Mouse (Mus musculus): ENCODE measurements at regions not wholly inside any gene's neighbourhood (a gene's known extent, or its start where the extent isn't known, plus 50 kb on each side); places are given as distances from the start of the nearest gene placed in this dataset.
A peak's percentile ranks its signal among the peaks of the same experiment; 100 is the strongest.

- Histone ChIP-seq H3K4me1 (ENCODE audit: control insufficient read depth, insufficient read depth, low read length) (peaks cover 27% of the 10 kb centered on the region; the same call in 1 of the 2 replicates), H3K27ac (ENCODE audit: insufficient read depth, low read depth, low read length) (peak overlapping the region; percentile 37; the same call in 1 of the 2 replicates), H3K4me3 (ENCODE audit: insufficient read depth, low read depth, low read length) (no peak overlapping the region), H3K27me3 (replicated peaks; ENCODE audit: control insufficient read depth, insufficient read depth, low read length) (no peaks in the 10 kb centered on the region), H3K36me3 (ENCODE audit: control insufficient read depth, insufficient read depth, low read length) (no peaks in the 10 kb centered on the region)
- peak; percentile 88 for DNase-seq
- WGBS, result 55% methylated on average over 8 of the region's 8 CpGs
- no peak for TF ChIP-seq CTCF (conservative IDR thresholded peaks at IDR 0.05; ENCODE audit: insufficient read depth, insufficient read length, low read depth, low read length)
- TF ChIP-seq POLR2A (IDR thresholded peaks at IDR 0.05; ENCODE audit: low read depth, low read length), result no peak
These were observed 138.4 kb downstream of the Tomm20 start for GRCm38 (mm10) chr8:126807171-126807768.

- 98% methylated on average over 2 of the region's 2 CpGs for WGBS
- no peak for TF ChIP-seq POLR2A (IDR thresholded peaks at IDR 0.05; ENCODE audit: low read depth, low read length)
- no peak for TF ChIP-seq CTCF (conservative IDR thresholded peaks at IDR 0.05; ENCODE audit: insufficient read depth, insufficient read length, low read depth, low read length)
- Histone ChIP-seq H3K4me3 (ENCODE audit: insufficient read depth, low read depth, low read length) (no peak overlapping the region), H3K27ac (ENCODE audit: insufficient read depth, low read depth, low read length) (peak overlapping the region; percentile 80), H3K27me3 (replicated peaks; ENCODE audit: control insufficient read depth, insufficient read depth, low read length) (no peaks in the 10 kb centered on the region), H3K36me3 (ENCODE audit: control insufficient read depth, insufficient read depth, low read length) (no peaks in the 10 kb centered on the region), H3K4me1 (ENCODE audit: control insufficient read depth, insufficient read depth, low read length) (peaks cover 27% of the 10 kb centered on the region; the same call in 1 of the 2 replicates)
- DNase-seq, result no peak
These were observed 139.1 kb downstream of the Tomm20 start for GRCm38 (mm10) chr8:126806591-126806990.

- Histone ChIP-seq H3K4me1 (ENCODE audit: control insufficient read depth, insufficient read depth, low read length) (peaks cover 27% of the 10 kb centered on the region; the same call in 1 of the 2 replicates), H3K4me3 (ENCODE audit: insufficient read depth, low read depth, low read length) (no peak overlapping the region), H3K27me3 (replicated peaks; ENCODE audit: control insufficient read depth, insufficient read depth, low read length) (no peaks in the 10 kb centered on the region), H3K36me3 (ENCODE audit: control insufficient read depth, insufficient read depth, low read length) (no peaks in the 10 kb centered on the region), H3K27ac (ENCODE audit: insufficient read depth, low read depth, low read length) (peak overlapping the region; percentile 80)
- TF ChIP-seq CTCF (conservative IDR thresholded peaks at IDR 0.05; ENCODE audit: insufficient read depth, insufficient read length, low read depth, low read length) (no peak), POLR2A (IDR thresholded peaks at IDR 0.05; ENCODE audit: low read depth, low read length) (no peak)
- DNase-seq, result no peak
- WGBS, result 51% methylated on average over 3 of the region's 3 CpGs
These were observed 139.5 kb downstream of the Tomm20 start for GRCm38 (mm10) chr8:126806181-126806560.

GRCm38 (mm10) chr8:126805365-126806180 is 140.1 kb downstream of the Tomm20 start:
- peaks cover 27% of the 10 kb centered on the region; the same call in 1 of the 2 replicates for H3K4me1 ChIP-seq (ENCODE audit: control insufficient read depth, insufficient read depth, low read length)
- DNase-seq, result peak; percentile 91
- no peak overlapping the region for H3K4me3 ChIP-seq (ENCODE audit: insufficient read depth, low read depth, low read length)
- H3K27ac ChIP-seq (ENCODE audit: insufficient read depth, low read depth, low read length), result peak overlapping the region; percentile 82
- TF ChIP-seq CTCF (conservative IDR thresholded peaks at IDR 0.05; ENCODE audit: insufficient read depth, insufficient read length, low read depth, low read length) (no peak), POLR2A (IDR thresholded peaks at IDR 0.05; ENCODE audit: low read depth, low read length) (no peak)
- no peaks in the 10 kb centered on the region for H3K36me3 ChIP-seq (ENCODE audit: control insufficient read depth, insufficient read depth, low read length)
- H3K27me3 ChIP-seq (replicated peaks; ENCODE audit: control insufficient read depth, insufficient read depth, low read length), result no peaks in the 10 kb centered on the region
- WGBS, result 48% methylated on average over 13 of the region's 13 CpGs

GRCm38 (mm10) chr8:126804115-126804514 is 141.5 kb downstream of the Tomm20 start:
- 70% methylated on average over 7 of the region's 7 CpGs for WGBS
- no peak for TF ChIP-seq CTCF (conservative IDR thresholded peaks at IDR 0.05; ENCODE audit: insufficient read depth, insufficient read length, low read depth, low read length)
- no peak for TF ChIP-seq POLR2A (IDR thresholded peaks at IDR 0.05; ENCODE audit: low read depth, low read length)

GRCm38 (mm10) chr8:126802641-126803040 is 143.0 kb downstream of the Tomm20 start:
- no peaks in the 10 kb centered on the region for H3K36me3 ChIP-seq (ENCODE audit: control insufficient read depth, insufficient read depth, low read length)
- H3K27me3 ChIP-seq (replicated peaks; ENCODE audit: control insufficient read depth, insufficient read depth, low read length), result no peaks in the 10 kb centered on the region
- TF ChIP-seq CTCF (conservative IDR thresholded peaks at IDR 0.05; ENCODE audit: insufficient read depth, insufficient read length, low read depth, low read length) (no peak), POLR2A (IDR thresholded peaks at IDR 0.05; ENCODE audit: low read depth, low read length) (no peak)
- no peak for DNase-seq
- no peak overlapping the region for H3K27ac ChIP-seq (ENCODE audit: insufficient read depth, low read depth, low read length)
- H3K4me1 ChIP-seq (ENCODE audit: control insufficient read depth, insufficient read depth, low read length), result peaks cover 26% of the 10 kb centered on the region
- no peak overlapping the region for H3K4me3 ChIP-seq (ENCODE audit: insufficient read depth, low read depth, low read length)
- 85% methylated on average over 4 of the region's 4 CpGs for WGBS

More at GRCm38 (mm10) chr8:126804115-126804514, 141.5 kb downstream of the Tomm20 start:
- no peaks in the 10 kb centered on the region for H3K27me3 ChIP-seq (replicated peaks; ENCODE audit: control insufficient read depth, insufficient read depth, low read length)
- DNase-seq, result peak; percentile 40
- peaks cover 27% of the 10 kb centered on the region; the same call in 1 of the 2 replicates for H3K4me1 ChIP-seq (ENCODE audit: control insufficient read depth, insufficient read depth, low read length)
- H3K4me3 ChIP-seq (ENCODE audit: insufficient read depth, low read depth, low read length), result no peak overlapping the region
- H3K27ac ChIP-seq (ENCODE audit: insufficient read depth, low read depth, low read length), result peak overlapping the region; percentile 6
- H3K36me3 ChIP-seq (ENCODE audit: control insufficient read depth, insufficient read depth, low read length), result no peaks in the 10 kb centered on the region

GRCm38 (mm10) chr8:126800976-126801375 is 144.7 kb downstream of the Tomm20 start:
- WGBS, result 81% methylated on average over 6 of the region's 6 CpGs
- Histone ChIP-seq H3K27ac (ENCODE audit: insufficient read depth, low read depth, low read length) (no peak overlapping the region), H3K36me3 (ENCODE audit: control insufficient read depth, insufficient read depth, low read length) (no peaks in the 10 kb centered on the region), H3K27me3 (replicated peaks; ENCODE audit: control insufficient read depth, insufficient read depth, low read length) (no peaks in the 10 kb centered on the region), H3K4me1 (ENCODE audit: control insufficient read depth, insufficient read depth, low read length) (peaks cover 16% of the 10 kb centered on the region), H3K4me3 (ENCODE audit: insufficient read depth, low read depth, low read length) (no peak overlapping the region)
- DNase-seq, result no peak
- no peak for TF ChIP-seq POLR2A (IDR thresholded peaks at IDR 0.05; ENCODE audit: low read depth, low read length)

All from kidney, adult 2 months (tissue).